In the genomic region with DNA sequence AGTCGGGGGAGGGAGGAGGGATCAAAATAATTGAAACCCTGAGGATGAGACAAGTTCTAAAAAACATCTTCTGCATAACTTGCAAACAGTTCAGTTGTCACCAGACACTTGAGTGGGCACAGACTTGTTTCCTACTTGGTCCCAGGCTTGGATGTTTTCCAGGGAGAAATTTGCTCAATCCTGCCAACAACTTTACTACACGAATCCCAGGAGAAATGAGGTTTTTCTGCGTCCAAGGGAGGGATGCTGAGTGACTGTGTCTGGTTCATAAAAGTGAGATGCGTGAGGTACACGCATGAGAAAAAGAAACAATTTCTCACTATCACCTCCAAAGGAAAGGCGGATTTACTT, we compare ENCODE assay signal across 14 mouse cellular contexts. TPM values are rescaled to one million over a fixed set of nuclear protein-coding genes. Genes with fewer than 3 reads are reported as not detected.
DNase-seq lines count a peak whose midpoint lies in the region; ATAC-seq and TF ChIP-seq lines count a peak whose summit lies in the region.
"Had no signal": no experiment of that assay in that cellular context is flagged by ENCODE, and none has a peak within 500 bp of the region (broad histone marks: within the 10 kb centered on the region; RNA-seq: fewer than 3 reads in every experiment).

No protein-coding gene starts in this region.

- intact Hi-C loops in heart, adult 2 months (cut with DNase I) = loop anchor here (5.0 kb wide), 1 partner anchor 36 kb away; a partner anchor contains a TSS
- intact Hi-C loops in left cerebral cortex, postnatal 14 days (cut with DNase I) = no loop called here
- intact Hi-C loops in left cerebral cortex, adult 2 months (cut with DNase I) = no loop called here

- 38% methylated on average over 6 of the region's 6 CpGs for WGBS in heart, adult 2 months
- WGBS in heart, embryonic 16.5 days = 41% methylated on average over 6 of the region's 6 CpGs

- no peak for DNase-seq in heart, adult 2 months
- DNase-seq in heart, adult 9 months (ENCODE audit: low spot score in 2 of 2) = no peak
- DNase-seq in left cerebral cortex, postnatal 14 days (ENCODE audit: low spot score in 2 of 2) = peak; percentile 65 to 70
- DNase-seq in left cerebral cortex, adult 2 months (ENCODE audit: extremely low spot score in 1 of 2, low spot score in 2 of 2) = no peak
- DNase-seq in 3T3-L1 (ENCODE audit: low read depth, low spot score) = peak; percentile 28
- DNase-seq in cerebellum, postnatal 10 days = no peak
- DNase-seq: adrenal gland, postnatal 25 days; cerebellum, adult 18-20 months; kidney, adult 8-10 months; thymus, adult 18-20 months had no signal

- H3K36me3 ChIP-seq in heart, adult 2 months (ENCODE audit: control insufficient read depth, insufficient read depth, low read length) = peaks cover 7% of the 10 kb centered on the region
- H3K36me3 ChIP-seq in heart, embryonic 16.5 days (ENCODE audit: control insufficient read depth, insufficient read depth) = no peaks in the 10 kb centered on the region
- H3K36me3 ChIP-seq: liver, embryonic 12.5 days had no signal

- H3K9ac ChIP-seq in heart, adult 2 months (ENCODE audit: low read depth, low read length) = no peak overlapping the region
- no peak overlapping the region for H3K9ac ChIP-seq in heart, embryonic 16.5 days (ENCODE audit: low read length)
- H3K9ac ChIP-seq: liver, embryonic 12.5 days had no signal

- no peak overlapping the region for H3K4me2 ChIP-seq in heart, embryonic 16.5 days (ENCODE audit: low read depth, low read length)
- H3K4me2 ChIP-seq: liver, embryonic 12.5 days had no signal

- H3K27ac ChIP-seq in heart, adult 2 months = peak overlapping the region; percentile 55; the same call in 1 of the 2 replicates
- H3K27ac ChIP-seq in left cerebral cortex, adult 2 months = no peak overlapping the region
- peak overlapping the region; percentile 83 for H3K27ac ChIP-seq in heart, embryonic 16.5 days (ENCODE audit: low read length)
- H3K27ac ChIP-seq: liver, embryonic 12.5 days had no signal

- H3K9me3 ChIP-seq in heart, embryonic 16.5 days (replicated peaks; ENCODE audit: control insufficient read depth, low read length) = no peaks in the 10 kb centered on the region
- H3K9me3 ChIP-seq: liver, embryonic 12.5 days; megakaryocyte, embryonic 14.5 days had no signal

- no peak for TF ChIP-seq CTCF in heart, adult 2 months (IDR thresholded peaks at IDR 0.05)
- no peak for TF ChIP-seq CTCF in left cerebral cortex, adult 2 months (IDR thresholded peaks at IDR 0.05)

- peaks cover 2% of the 10 kb centered on the region; the same call in 1 of the 2 replicates for H3K79me2 ChIP-seq in heart, adult 2 months (replicated peaks; ENCODE audit: control insufficient read depth, insufficient read depth, low read length)

- H3K4me3 ChIP-seq in heart, adult 2 months = no peak overlapping the region
- H3K4me3 ChIP-seq in left cerebral cortex, adult 2 months = no peak overlapping the region
- H3K4me3 ChIP-seq in heart, embryonic 16.5 days (ENCODE audit: low read length) = no peak overlapping the region
- H3K4me3 ChIP-seq: liver, embryonic 12.5 days; megakaryocyte, embryonic 14.5 days had no signal

- H3K4me1 ChIP-seq in heart, adult 2 months (ENCODE audit: control insufficient read depth, insufficient read depth, low read length) = peaks cover 47% of the 10 kb centered on the region
- H3K4me1 ChIP-seq in heart, embryonic 16.5 days (ENCODE audit: control insufficient read depth, insufficient read depth, low read length) = peaks cover 98% of the 10 kb centered on the region

- TF ChIP-seq POLR2A in heart, adult 2 months (IDR thresholded peaks at IDR 0.05; ENCODE audit: insufficient read depth, low read depth, low read length) = no peak

- ATAC-seq in heart, embryonic 16.5 days (replicated peaks; ENCODE audit: extremely low read depth, insufficient read depth, low FRiP score) = no peak
- ATAC-seq: forebrain, embryonic 16.5 days; liver, embryonic 12.5 days had no signal

- TF ChIP-seq EP300 in heart, adult 2 months (IDR thresholded peaks at IDR 0.05; ENCODE audit: insufficient read depth, low read depth, low read length) = no peak

- H3K27me3 ChIP-seq in heart, adult 2 months (ENCODE audit: control insufficient read depth, insufficient read depth, low read length) = no peaks in the 10 kb centered on the region
- H3K27me3 ChIP-seq in heart, embryonic 16.5 days (ENCODE audit: control insufficient read depth, insufficient read depth, low read length) = no peaks in the 10 kb centered on the region
- H3K27me3 ChIP-seq: liver, embryonic 12.5 days had no signal

RNA-seq across cellular contexts. Expression of a gene that starts 38.5 kb away (rescaled TPM):
- total RNA-seq in heart, adult 2 months (2021) = 10 to 100 TPM; 42.9 to 45.4 TPM
- polyA plus RNA-seq in heart, adult 2 months (2012; rRNA removed) = 27.0 and 40.5 TPM in 2 replicates
- total RNA-seq in left cerebral cortex, postnatal 14 days (2021) = 10 to 100 TPM; 37.7 to 41.5 TPM
- total RNA-seq in left cerebral cortex, adult 2 months (2021) = 10 to 100 TPM; 44.1 to 47.9 TPM
- 19.9 and 24.4 TPM in 2 replicates for polyA plus RNA-seq in heart, embryonic 16.5 days (2015; fragmentation: Nextera tagmentation; extraction: Ambion mirVana)

Comparison
In these comparisons a context has a peak if more than half of its experiments do, and no peak if none do; other contexts are left out.
1. DNase-seq: peak in left cerebral cortex, postnatal 14 days (2 of 2) and 3T3-L1 (single experiment); none in heart, adult 2 months (0 of 2), heart, adult 9 months (0 of 2), left cerebral cortex, adult 2 months (0 of 2) and cerebellum, postnatal 10 days (0 of 2).